In genomic region chr3:30595111-30595832, GRCm38 (mm10) we compare ENCODE assay signal across 8 mouse cellular contexts. TPM values are rescaled to one million over a fixed set of nuclear protein-coding genes. Genes with fewer than 3 reads are reported as not detected.
DNase-seq lines count a peak whose midpoint lies in the region; ATAC-seq lines count a peak whose summit lies in the region.

No protein-coding gene starts in this region.

- H3K4me1 ChIP-seq in limb, embryonic 12.5 days (replicated peaks), result peaks cover 18% of the 10 kb centered on the region
- H3K4me1 ChIP-seq in midbrain, embryonic 12.5 days, result peaks cover 16% of the 10 kb centered on the region

- under 1% methylated on average over 62 of the region's 62 CpGs for WGBS in limb, embryonic 12.5 days
- under 1% methylated on average over 62 of the region's 62 CpGs for WGBS in midbrain, embryonic 12.5 days

- peak; percentile 19 to 34 for DNase-seq in B cell, adult 2 months
- DNase-seq in NIH3T3 (ENCODE audit: low read depth), result peak; percentile 71
- peak; percentile 21 to 41 for DNase-seq in gastrocnemius, postnatal 36 days
- peak; percentile 49 for DNase-seq in induced T-regulatory cell, adult 2 months (ENCODE audit: low read depth)
- peak; percentile 61 for DNase-seq in testis, postnatal 10 days (ENCODE audit: low spot score)

- intact Hi-C loops in gastrocnemius, postnatal 36 days (cut with DNase I), result loop anchor here (5.0 kb wide), 1 partner anchor 542 kb away; no protein-coding TSS in a partner anchor

- H3K9ac ChIP-seq in limb, embryonic 12.5 days (replicated peaks), result peak overlapping the region; percentile 90
- H3K9ac ChIP-seq in midbrain, embryonic 12.5 days (replicated peaks), result peak overlapping the region; percentile 79

- peaks cover 6% of the 10 kb centered on the region; the same call in 1 of the 2 replicates for H3K27me3 ChIP-seq in limb, embryonic 12.5 days
- peaks cover 19% of the 10 kb centered on the region for H3K27me3 ChIP-seq in midbrain, embryonic 12.5 days

- H3K36me3 ChIP-seq in limb, embryonic 12.5 days, result no peaks in the 10 kb centered on the region
- no peaks in the 10 kb centered on the region for H3K36me3 ChIP-seq in midbrain, embryonic 12.5 days

- ATAC-seq in common myeloid progenitor, adult 5-6 weeks (replicated peaks; ENCODE audit: low read depth, poor library complexity, severe bottlenecking), result peak; percentile 15; the same call in 1 of the 2 replicates
- ATAC-seq in limb, embryonic 12.5 days (ENCODE audit: insufficient number of reproducible peaks, insufficient read depth, low FRiP score, low TSS enrichment, low read depth), result peak; percentile 39
- peak; percentile 76 for ATAC-seq in midbrain, embryonic 12.5 days (ENCODE audit: low FRiP score, low read depth)

- H3K27ac ChIP-seq in limb, embryonic 12.5 days, result peak overlapping the region; percentile 82
- peak overlapping the region; percentile 78 for H3K27ac ChIP-seq in midbrain, embryonic 12.5 days (replicated peaks)

- H3K9me3 ChIP-seq in limb, embryonic 12.5 days, result no peaks in the 10 kb centered on the region
- no peaks in the 10 kb centered on the region for H3K9me3 ChIP-seq in midbrain, embryonic 12.5 days

- peak overlapping the region; percentile 77 for H3K4me2 ChIP-seq in limb, embryonic 12.5 days
- H3K4me2 ChIP-seq in midbrain, embryonic 12.5 days (replicated peaks), result peak overlapping the region; percentile 70

- H3K4me3 ChIP-seq in limb, embryonic 12.5 days (replicated peaks), result peak overlapping the region; percentile 77
- peak overlapping the region; percentile 81 for H3K4me3 ChIP-seq in midbrain, embryonic 12.5 days

RNA-seq across cellular contexts. Expression of gene Actrt3, which starts 4.5 kb away (rescaled TPM):
- not detected in 2 replicates for total RNA-seq in common myeloid progenitor, adult 5-6 weeks (2017)
- total RNA-seq in gastrocnemius, postnatal 36 days (2021), result not detected
- 0.10 TPM in 1 of 2 replicates, not detected in the other for polyA plus RNA-seq in limb, embryonic 12.5 days (2016; fragmentation: Nextera tagmentation; extraction: Ambion mirVana)
- polyA plus RNA-seq in midbrain, embryonic 12.5 days (2016; fragmentation: Nextera tagmentation; extraction: Ambion mirVana), result 0.18 TPM in 1 of 2 replicates, not detected in the other

RNA-seq across cellular contexts. Expression of gene Mynn, which starts 6.6 kb away (rescaled TPM):
- 25.5 and 51.1 TPM in 2 replicates for total RNA-seq in common myeloid progenitor, adult 5-6 weeks (2017)
- 1 to 10 TPM; 7.0 to 8.3 TPM for total RNA-seq in gastrocnemius, postnatal 36 days (2021)
- 36.3 and 37.9 TPM in 2 replicates for polyA plus RNA-seq in limb, embryonic 12.5 days (2016; fragmentation: Nextera tagmentation; extraction: Ambion mirVana)
- 34.7 and 39.6 TPM in 2 replicates for polyA plus RNA-seq in midbrain, embryonic 12.5 days (2016; fragmentation: Nextera tagmentation; extraction: Ambion mirVana)

RNA-seq across cellular contexts. Expression of gene Mecom, which starts 47.5 kb away (rescaled TPM):
- total RNA-seq in common myeloid progenitor, adult 5-6 weeks (2017), result 3.9 and 10.8 TPM in 2 replicates
- 1 to 10 TPM; 4.9 to 7.0 TPM for total RNA-seq in gastrocnemius, postnatal 36 days (2021)
- polyA plus RNA-seq in limb, embryonic 12.5 days (2016; fragmentation: Nextera tagmentation; extraction: Ambion mirVana), result 187 TPM in 2 replicates
- 25.9 and 33.2 TPM in 2 replicates for polyA plus RNA-seq in midbrain, embryonic 12.5 days (2016; fragmentation: Nextera tagmentation; extraction: Ambion mirVana)

RNA-seq across cellular contexts. Expression of gene Lrriq4, which starts 49.0 kb away (rescaled TPM):
- not detected in 2 replicates for total RNA-seq in common myeloid progenitor, adult 5-6 weeks (2017)
- not detected for total RNA-seq in gastrocnemius, postnatal 36 days (2021)
- polyA plus RNA-seq in limb, embryonic 12.5 days (2016; fragmentation: Nextera tagmentation; extraction: Ambion mirVana), result not detected in 2 replicates
- polyA plus RNA-seq in midbrain, embryonic 12.5 days (2016; fragmentation: Nextera tagmentation; extraction: Ambion mirVana), result not detected in 2 replicates

RNA-seq across cellular contexts. Expression of gene Lrrc34, which starts 52.4 kb away (rescaled TPM):
- not detected in 2 replicates for total RNA-seq in common myeloid progenitor, adult 5-6 weeks (2017)
- not detected for total RNA-seq in gastrocnemius, postnatal 36 days (2021)
- 1.5 and 1.7 TPM in 2 replicates for polyA plus RNA-seq in limb, embryonic 12.5 days (2016; fragmentation: Nextera tagmentation; extraction: Ambion mirVana)
- polyA plus RNA-seq in midbrain, embryonic 12.5 days (2016; fragmentation: Nextera tagmentation; extraction: Ambion mirVana), result 0.88 and 1.3 TPM in 2 replicates

Comparison
In these comparisons a context has a peak if more than half of its experiments do, and no peak if none do; other contexts are left out.
1. Peak in every context shown above with its lines: DNase-seq, ATAC-seq, H3K4me3 ChIP-seq and H3K27ac ChIP-seq.
2. ATAC-seq: peak in every context shown above with its lines; median percentile 76 in midbrain, embryonic 12.5 days; 39 in limb, embryonic 12.5 days; 15 in common myeloid progenitor, adult 5-6 weeks.